Mouse (Mus musculus) neural tube, embryonic 13.5 days (tissue): Measurements from ENCODE around the gene Foxp4. TPM values are rescaled to one million over a fixed set of nuclear protein-coding genes. Genes with fewer than 3 reads are reported as not detected.
A peak's percentile ranks its signal among the peaks of the same experiment; 100 is the strongest.

Experiments
- ATAC-seq: fragments of 200-750 bp; cut with Nextera tagmentation; 2 replicates; pipeline ENCODE4 v1.8.0; 2017; ENCODE audit warnings: low read depth, mild to moderate bottlenecking, moderate TSS enrichment, moderate library complexity
- H3K27ac ChIP-seq: fragments of 300-500 bp; sonication (generic); replicated peaks from 2 replicates; pipeline ENCODE4 v1.5.1; 2015; ENCODE audit warnings: moderate library complexity, mild to moderate bottlenecking, inconsistent platforms
- H3K27me3 ChIP-seq: fragments of 300-500 bp; sonication (generic); 2 replicates; pipeline ENCODE4 v1.6.1; 2015; ENCODE audit warnings: mild to moderate bottlenecking, inconsistent platforms
- H3K36me3 ChIP-seq: fragments of 300-500 bp; sonication (generic); 2 replicates; pipeline ENCODE4 v1.6.1; 2015; ENCODE audit warnings: mild to moderate bottlenecking, inconsistent platforms
- H3K4me1 ChIP-seq: fragments of 300-500 bp; sonication (generic); replicated peaks from 2 replicates; pipeline ENCODE4 v1.6.1; 2015; ENCODE audit warnings: inconsistent platforms
- H3K4me2 ChIP-seq: fragments of 300-500 bp; sonication (generic); 2 replicates; pipeline ENCODE4 v1.6.1; 2015; ENCODE audit warnings: inconsistent platforms, mild to moderate bottlenecking, moderate library complexity
- H3K4me3 ChIP-seq: fragments of 300-500 bp; sonication (generic); 2 replicates; pipeline ENCODE4 v1.5.1; 2015; ENCODE audit warnings: mild to moderate bottlenecking, inconsistent platforms
- H3K9ac ChIP-seq: fragments of 300-500 bp; sonication (generic); 2 replicates; pipeline ENCODE4 v1.6.1; 2015; ENCODE audit warnings: moderate library complexity, mild to moderate bottlenecking, inconsistent platforms
- H3K9me3 ChIP-seq: fragments of 300-500 bp; sonication (generic); 2 replicates; pipeline ENCODE4 v1.6.1; 2016; ENCODE audit warnings: inconsistent platforms
- WGBS: fragments of 180-500 bp; shearing (Covaris S2); methylation state at CpG from one replicate; pipeline ENCODE4 v1.1.7; 2015; 5-methylcytosine and 5-hydroxymethylcytosine counted together
- polyA plus RNA-seq: library from polyadenylated mRNA; unstranded; fragments of >200 nt; fragmentation: Nextera tagmentation; extraction: Ambion mirVana; gene quantifications from 2 replicates; pipeline ENCODE4 v1.2.1, GENCODE M21; 2015

The Foxp4 gene
- polyA plus RNA-seq, 1 experiment from 2014 or later = 17.2 TPM

DNA sequence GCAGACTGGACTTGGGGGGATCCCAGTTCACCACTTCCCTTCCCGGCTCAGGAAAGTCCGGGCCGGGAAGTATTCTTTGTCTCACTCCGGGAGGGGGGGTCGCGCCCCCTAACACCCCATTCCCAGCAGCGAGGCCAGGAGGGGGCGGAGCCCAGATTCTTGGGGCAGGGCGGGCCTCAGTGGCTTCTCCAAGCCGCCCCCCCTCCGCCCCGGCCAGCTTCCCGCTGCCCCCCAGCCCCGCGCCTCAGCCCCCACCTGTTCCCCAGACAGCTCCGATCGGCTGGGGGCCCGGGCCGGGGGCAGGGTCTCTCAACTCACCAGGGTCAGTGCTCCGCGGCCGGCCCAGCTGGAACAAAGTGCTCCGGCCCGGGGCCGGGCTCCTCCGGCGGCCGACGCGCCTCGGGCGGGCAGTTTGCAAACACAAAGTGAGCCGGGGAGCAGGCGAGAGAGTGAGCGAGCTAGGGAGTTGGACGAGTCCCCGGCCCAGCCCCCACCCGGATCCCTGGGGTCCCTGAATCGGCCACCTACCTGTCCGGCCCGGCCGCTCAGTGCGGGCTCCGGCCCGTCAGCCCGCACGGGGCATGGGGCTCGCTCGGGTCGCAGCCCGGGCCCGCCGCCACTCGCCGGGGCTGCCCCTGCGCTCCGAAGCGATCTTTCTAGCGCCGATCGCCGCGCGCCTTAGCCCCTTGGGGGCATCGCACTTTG is 615 bp downstream of the Foxp4 start:
- WGBS = under 1% methylated on average over 61 of the region's 65 CpGs
- H3K9me3 ChIP-seq = no peaks in the 10 kb centered on the region
- H3K36me3 ChIP-seq = no peaks in the 10 kb centered on the region
- peak overlapping the region; percentile 79 for H3K4me3 ChIP-seq
- peaks cover 65% of the 10 kb centered on the region for H3K27me3 ChIP-seq
- peaks cover 63% of the 10 kb centered on the region for H3K4me1 ChIP-seq
- H3K4me2 ChIP-seq = peak overlapping the region; percentile 97
- H3K9ac ChIP-seq = peak overlapping the region; percentile 82
- peak; percentile 34 for ATAC-seq
- H3K27ac ChIP-seq = peak overlapping the region; percentile 89

DNA sequence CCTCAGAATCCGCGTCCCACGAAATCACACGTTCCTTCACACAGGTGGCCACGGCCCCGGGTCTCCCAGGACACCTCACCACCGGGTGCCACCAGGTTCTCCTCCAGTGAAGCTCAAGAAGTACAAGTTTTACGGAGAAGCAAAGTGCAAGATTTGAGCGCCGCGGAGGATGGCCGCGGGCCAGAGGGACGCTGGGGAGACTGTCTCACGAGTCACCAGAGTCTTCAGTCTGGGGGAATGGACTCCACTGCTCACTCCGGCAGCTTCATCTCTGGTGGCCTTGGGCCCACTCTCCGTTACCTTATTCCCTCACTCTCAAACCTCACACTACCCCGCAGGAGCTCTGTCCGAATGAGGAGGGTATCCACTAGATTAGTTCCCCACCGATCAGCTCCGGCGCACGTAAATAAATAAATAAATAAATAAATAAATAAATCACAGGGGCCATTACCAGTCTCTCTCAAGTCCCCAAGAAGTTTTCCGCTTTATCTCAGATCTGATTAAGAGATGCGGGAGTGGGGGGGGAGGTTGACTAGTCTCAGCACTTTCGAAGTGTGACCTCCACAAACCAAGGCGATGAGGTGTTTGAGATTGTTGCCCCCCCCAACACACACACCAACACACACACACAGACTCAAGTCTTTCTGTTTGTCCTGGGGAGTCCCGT is 1.3 kb downstream of the Foxp4 start:
- Histone ChIP-seq H3K4me1 (peaks cover 66% of the 10 kb centered on the region), H3K27ac (peak overlapping the region; percentile 89)
- 0 out of 2 replicates have a peak, but pooled peaks have one; percentile 1 for ATAC-seq

DNA sequence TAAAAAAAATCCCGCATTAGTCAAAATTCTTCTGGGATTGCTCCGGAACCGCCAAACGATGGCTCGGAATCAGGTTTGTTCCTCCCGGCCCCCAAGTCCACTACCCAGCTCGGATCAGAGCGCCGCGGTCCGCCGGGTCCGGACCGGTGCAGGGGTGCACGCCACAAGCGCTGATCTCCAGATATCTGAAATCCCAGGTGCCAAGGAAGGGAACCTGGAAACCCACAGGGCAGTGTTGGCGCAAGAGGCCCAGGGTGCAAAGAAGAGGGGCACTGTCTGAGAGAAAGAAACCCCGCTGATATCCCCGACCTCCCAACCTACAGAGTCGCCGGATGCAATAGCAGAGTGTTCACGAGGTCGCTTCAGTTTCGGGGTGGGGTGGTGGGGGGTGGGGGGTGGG is 1.9 kb downstream of the Foxp4 start:
- H3K9ac ChIP-seq = peak overlapping the region; percentile 82
- no peaks in the 10 kb centered on the region for H3K9me3 ChIP-seq
- under 1% methylated on average over 24 of the region's 24 CpGs for WGBS
- H3K4me1 ChIP-seq = peaks cover 71% of the 10 kb centered on the region
- H3K27me3 ChIP-seq = peaks cover 75% of the 10 kb centered on the region
- peak overlapping the region; percentile 79 for H3K4me3 ChIP-seq
- no peaks in the 10 kb centered on the region for H3K36me3 ChIP-seq
- H3K4me2 ChIP-seq = peak overlapping the region; percentile 97
- no peak overlapping the region for H3K27ac ChIP-seq
- no peak for ATAC-seq

More for the DNA sequence above, 1.3 kb downstream of the Foxp4 start:
- Histone ChIP-seq H3K9ac (peak overlapping the region; percentile 82), H3K9me3 (no peaks in the 10 kb centered on the region), H3K27me3 (peaks cover 72% of the 10 kb centered on the region), H3K36me3 (no peaks in the 10 kb centered on the region), H3K4me2 (peak overlapping the region; percentile 97), H3K4me3 (peak overlapping the region; percentile 79)
- under 1% methylated on average over 28 of the region's 28 CpGs for WGBS

DNA sequence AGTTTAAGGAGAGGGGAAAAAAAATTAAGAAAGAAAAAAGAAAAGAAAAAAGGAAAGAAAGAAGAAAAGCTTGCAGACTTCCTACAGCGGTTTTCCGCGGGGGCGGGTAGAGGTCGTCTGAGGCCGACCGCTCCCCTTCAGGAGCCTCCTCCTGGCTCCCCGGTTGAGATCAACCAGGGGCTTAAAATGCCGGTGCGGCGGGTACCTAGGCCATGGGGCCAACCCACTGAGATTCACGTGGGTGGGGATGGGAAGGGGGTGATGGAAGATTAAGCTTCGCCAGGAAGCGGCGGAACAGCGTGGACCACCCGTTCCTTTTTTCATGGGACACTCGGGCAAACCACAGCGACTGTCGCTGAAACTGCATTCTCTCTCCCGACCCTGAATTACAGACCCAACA is 2.3 kb downstream of the Foxp4 start:
- peak overlapping the region; percentile 79 for H3K4me3 ChIP-seq

DNA sequence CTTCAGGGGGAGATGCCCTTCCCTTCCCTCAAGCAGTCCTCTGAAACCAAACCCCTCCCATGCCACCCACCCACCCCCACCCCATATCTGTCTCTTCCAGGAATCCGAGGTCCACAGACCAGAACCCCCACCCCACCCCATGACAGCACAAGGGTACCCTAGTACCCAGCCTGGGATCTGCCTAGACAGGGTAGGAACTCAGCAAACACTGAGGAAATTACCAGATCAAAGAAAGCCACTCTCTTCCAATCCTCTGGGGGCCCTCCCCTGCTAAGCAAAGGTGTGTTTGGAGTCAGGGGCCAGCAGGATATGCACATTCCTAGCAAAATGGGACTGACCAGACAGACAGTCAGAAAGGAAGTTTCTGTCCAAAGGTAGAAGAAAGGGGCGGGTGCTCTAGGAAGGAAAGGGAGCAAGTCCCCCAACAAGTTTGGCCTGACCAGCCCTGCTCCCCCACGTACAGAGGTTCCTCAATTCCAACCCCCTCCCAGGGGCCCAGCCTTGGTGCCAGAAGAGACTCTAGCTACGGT is 3.2 kb downstream of the Foxp4 start:
- no peak for ATAC-seq
- WGBS = 39% methylated on average over 4 of the region's 4 CpGs
- Histone ChIP-seq H3K27ac (no peak overlapping the region), H3K4me3 (peak overlapping the region; percentile 79), H3K4me2 (peak overlapping the region; percentile 97), H3K4me1 (peaks cover 72% of the 10 kb centered on the region), H3K36me3 (no peaks in the 10 kb centered on the region), H3K27me3 (peaks cover 81% of the 10 kb centered on the region), H3K9ac (no peak overlapping the region), H3K9me3 (no peaks in the 10 kb centered on the region)

More for the DNA sequence above, 2.3 kb downstream of the Foxp4 start:
- Histone ChIP-seq H3K36me3 (no peaks in the 10 kb centered on the region), H3K4me2 (peak overlapping the region; percentile 97), H3K9ac (peak overlapping the region; percentile 82), H3K27me3 (peaks cover 78% of the 10 kb centered on the region), H3K4me1 (peaks cover 72% of the 10 kb centered on the region), H3K27ac (no peak overlapping the region), H3K9me3 (no peaks in the 10 kb centered on the region)
- WGBS = under 1% methylated on average over 21 of the region's 21 CpGs
- no peak for ATAC-seq

DNA sequence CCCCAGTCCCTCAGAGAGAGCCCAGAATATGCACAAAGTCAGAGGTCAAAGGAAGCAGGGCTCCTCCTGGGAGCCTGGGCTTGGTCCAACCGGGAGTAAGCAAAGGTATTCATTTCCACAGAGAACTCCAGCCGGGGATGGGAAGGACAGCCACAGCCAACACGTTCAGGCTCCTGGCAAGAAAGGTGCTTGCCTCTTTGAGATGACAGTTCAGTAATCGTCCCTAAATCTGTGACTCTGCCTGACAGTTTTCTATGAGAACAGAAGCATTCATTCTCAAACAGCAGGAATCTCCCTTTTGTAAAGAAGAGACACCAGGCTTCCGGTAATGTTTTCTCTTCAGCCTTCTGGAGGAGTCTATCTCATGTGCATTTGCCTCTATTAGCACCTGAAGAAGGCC is 4.6 kb downstream of the Foxp4 start:
- ATAC-seq = no peak
- H3K27ac ChIP-seq = no peak overlapping the region
- peak overlapping the region; percentile 57 for H3K9ac ChIP-seq
- peaks cover 71% of the 10 kb centered on the region for H3K4me1 ChIP-seq
- peak overlapping the region; percentile 10; the same call in 1 of the 2 replicates for H3K4me3 ChIP-seq
- H3K36me3 ChIP-seq = no peaks in the 10 kb centered on the region
- no peaks in the 10 kb centered on the region for H3K9me3 ChIP-seq
- 24% methylated on average over 5 of the region's 5 CpGs for whole genome bisulfite sequencing
- H3K27me3 ChIP-seq = peaks cover 86% of the 10 kb centered on the region
- H3K4me2 ChIP-seq = peak overlapping the region; percentile 97

DNA sequence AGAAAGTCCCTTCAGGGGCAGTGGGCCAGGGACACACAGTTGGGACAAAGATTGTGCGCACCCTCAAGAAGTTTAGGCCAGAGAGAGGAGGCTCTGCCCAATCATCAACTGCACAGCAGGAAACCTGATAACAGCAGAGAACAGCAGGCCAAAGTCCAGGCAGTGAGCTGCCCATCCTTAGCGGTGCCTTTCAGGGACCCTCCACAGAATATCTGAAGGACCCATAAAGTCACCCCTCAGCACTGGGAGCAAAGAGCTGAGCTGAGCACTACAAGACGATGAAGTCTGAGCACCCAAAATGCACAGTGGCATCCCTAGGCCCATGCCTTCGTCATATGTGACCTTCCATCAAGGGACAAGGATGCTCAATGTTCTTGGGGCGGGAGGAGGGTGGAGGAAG is 6.5 kb downstream of the Foxp4 start:
- no peak overlapping the region for H3K9ac ChIP-seq
- no peaks in the 10 kb centered on the region for H3K9me3 ChIP-seq
- H3K36me3 ChIP-seq = no peaks in the 10 kb centered on the region
- 86% methylated on average over 5 of the region's 5 CpGs for WGBS
- peaks cover 83% of the 10 kb centered on the region for H3K27me3 ChIP-seq
- peaks cover 64% of the 10 kb centered on the region for H3K4me1 ChIP-seq
- no peak overlapping the region for H3K4me3 ChIP-seq
- no peak overlapping the region for H3K27ac ChIP-seq
- no peak overlapping the region for H3K4me2 ChIP-seq
- no peak for ATAC-seq

DNA sequence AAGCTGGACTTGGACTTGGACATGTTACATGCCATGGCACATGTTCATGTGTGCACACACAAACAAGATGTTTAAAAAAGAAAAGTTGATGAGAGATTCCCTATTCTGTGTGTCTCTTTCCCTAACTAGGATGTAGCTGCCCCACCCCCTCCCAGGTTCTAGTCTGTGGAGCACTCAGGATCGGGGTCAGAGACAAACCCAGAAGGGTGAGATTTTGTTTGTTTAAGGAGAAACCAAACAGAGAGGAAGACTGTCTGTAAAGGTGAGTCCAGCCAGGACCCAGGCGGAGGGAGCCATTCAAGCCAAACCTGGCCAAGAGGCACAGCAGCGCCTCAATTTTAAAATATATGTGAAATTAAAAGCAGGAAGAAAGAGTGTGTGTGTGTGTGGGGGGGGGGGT is 7.2 kb downstream of the Foxp4 start:
- no peak overlapping the region for H3K4me2 ChIP-seq
- no peak for ATAC-seq
- H3K4me1 ChIP-seq = peaks cover 57% of the 10 kb centered on the region
- H3K9me3 ChIP-seq = no peaks in the 10 kb centered on the region
- no peak overlapping the region for H3K9ac ChIP-seq
- H3K36me3 ChIP-seq = no peaks in the 10 kb centered on the region
- no peak overlapping the region for H3K4me3 ChIP-seq
- peaks cover 85% of the 10 kb centered on the region for H3K27me3 ChIP-seq
- 88% methylated on average over 3 of the region's 3 CpGs for WGBS
- no peak overlapping the region for H3K27ac ChIP-seq

DNA sequence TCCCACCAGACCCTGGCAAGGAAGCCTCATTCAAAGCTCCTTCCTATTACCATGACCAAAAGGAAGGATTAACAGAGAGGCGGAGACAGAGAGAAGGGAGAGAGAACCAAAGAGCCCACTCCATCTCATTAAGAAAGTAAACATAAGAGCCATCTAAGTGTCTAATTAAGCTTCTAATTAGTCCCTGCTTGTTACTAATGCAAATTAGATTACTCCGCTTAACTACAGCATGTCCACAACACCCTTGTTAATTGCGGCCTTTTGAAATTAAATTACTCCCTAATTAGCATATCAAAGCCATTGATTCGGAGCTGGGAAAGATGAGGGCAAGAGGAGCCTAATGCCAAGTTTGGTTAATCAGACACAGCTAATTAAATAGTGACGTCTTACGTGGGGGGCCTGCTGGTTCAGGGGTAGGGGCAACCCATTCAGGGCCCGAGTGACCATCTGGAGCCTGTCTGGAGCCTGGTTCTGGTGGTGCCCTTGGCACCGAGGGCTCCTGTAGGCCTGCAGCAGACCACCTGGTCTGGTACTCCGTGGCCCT is 9.7 kb downstream of the Foxp4 start:
- H3K4me2 ChIP-seq = no peak overlapping the region
- H3K9me3 ChIP-seq = no peaks in the 10 kb centered on the region
- H3K36me3 ChIP-seq = no peaks in the 10 kb centered on the region
- H3K4me1 ChIP-seq = peaks cover 41% of the 10 kb centered on the region
- no peak overlapping the region for H3K9ac ChIP-seq
- H3K27me3 ChIP-seq = peaks cover 82% of the 10 kb centered on the region
- H3K27ac ChIP-seq = no peak overlapping the region
- ATAC-seq = peak; percentile 68
- H3K4me3 ChIP-seq = no peak overlapping the region
- 13% methylated on average over 9 of the region's 9 CpGs for WGBS

DNA sequence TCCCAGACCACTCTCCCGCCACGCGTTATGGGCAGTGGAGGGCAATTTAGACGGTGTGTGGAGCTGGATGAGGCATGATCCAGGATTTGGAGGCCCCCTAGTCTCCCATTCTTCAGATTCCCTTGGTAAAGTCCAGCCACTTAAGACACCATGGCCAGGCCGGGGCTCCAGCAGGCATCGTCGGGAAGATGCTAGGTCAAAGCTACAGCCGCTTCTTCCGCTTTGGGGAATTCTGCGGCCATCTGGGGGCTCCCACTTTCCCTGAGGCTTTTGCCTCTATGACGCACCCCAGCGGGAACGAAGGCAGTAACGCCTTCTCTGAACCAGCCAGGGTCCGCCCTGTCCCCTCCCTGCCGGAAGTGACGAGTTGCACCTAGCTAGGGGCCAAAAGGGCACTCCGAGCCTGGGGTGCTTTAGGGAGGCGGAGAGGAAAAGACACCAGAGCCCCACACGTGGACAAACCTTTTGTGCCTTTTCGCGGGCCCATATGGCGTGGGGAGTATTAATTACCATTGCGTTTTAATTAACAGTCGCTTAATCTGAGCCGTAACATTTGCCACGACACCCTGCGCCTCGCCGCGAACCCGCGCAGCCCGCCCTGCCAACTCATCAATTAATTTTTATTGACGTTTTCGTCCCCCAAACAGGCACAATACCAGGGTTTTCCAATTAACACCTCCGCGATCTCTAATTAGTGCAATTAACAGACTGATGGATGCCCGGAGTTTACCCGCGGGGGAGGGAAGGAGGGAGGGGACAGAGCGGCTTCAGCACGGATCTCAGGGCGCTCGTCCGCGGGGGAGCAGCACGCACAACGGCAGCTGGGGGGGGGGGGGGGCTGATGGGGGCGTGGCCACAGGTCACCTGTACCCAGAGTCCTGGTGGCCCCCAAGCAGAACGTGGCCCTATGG is 15.1 kb downstream of the Foxp4 start:
- Histone ChIP-seq H3K4me1 (peaks cover 48% of the 10 kb centered on the region), H3K9me3 (no peaks in the 10 kb centered on the region), H3K4me2 (peak overlapping the region; percentile 56), H3K4me3 (peak overlapping the region; percentile 30), H3K27ac (no peak overlapping the region), H3K9ac (0 out of 2 replicates have a peak overlapping the region, but pooled peaks have one; percentile 31), H3K27me3 (peaks cover 83% of the 10 kb centered on the region), H3K36me3 (no peaks in the 10 kb centered on the region)
- WGBS = 8% methylated on average over 51 of the region's 51 CpGs
- ATAC-seq = peak; percentile 41; the same call in 1 of the 2 replicates

DNA sequence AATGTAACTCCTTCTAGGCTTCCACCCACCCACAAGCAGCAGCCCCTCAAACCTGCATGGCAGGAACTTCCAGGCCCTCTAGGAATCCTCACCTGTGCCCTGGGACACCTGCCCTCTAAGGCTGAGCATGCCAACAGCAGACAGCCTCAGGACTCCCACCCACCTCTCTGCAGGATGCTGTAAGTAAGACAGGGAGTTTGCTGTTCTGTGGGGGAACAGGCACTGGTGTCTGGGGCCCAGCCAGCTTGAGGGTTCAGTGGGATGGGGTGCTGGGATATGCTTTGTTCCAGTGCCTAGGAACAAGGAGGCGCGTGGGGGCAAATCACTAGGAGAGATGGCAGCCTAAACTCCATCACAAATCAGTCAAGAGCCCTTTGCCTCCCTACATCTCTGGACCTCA is 16.4 kb downstream of the Foxp4 start:
- H3K4me2 ChIP-seq = no peak overlapping the region
- 81% methylated on average over 2 of the region's 2 CpGs for WGBS
- no peak overlapping the region for H3K9ac ChIP-seq
- H3K4me3 ChIP-seq = no peak overlapping the region
- peaks cover 52% of the 10 kb centered on the region for H3K4me1 ChIP-seq
- no peaks in the 10 kb centered on the region for H3K9me3 ChIP-seq
- H3K27me3 ChIP-seq = peaks cover 91% of the 10 kb centered on the region
- H3K27ac ChIP-seq = no peak overlapping the region
- no peak for ATAC-seq
- H3K36me3 ChIP-seq = peaks cover 6% of the 10 kb centered on the region; the same call in 1 of the 2 replicates
